Mouse (Mus musculus) myocyte (in vitro differentiated cells): ENCODE data around the gene Large2. TPM values are rescaled to one million over a fixed set of nuclear protein-coding genes. Genes with fewer than 3 reads are reported as not detected.

Experiments used
- H3K27me3 ChIP-seq: one replicate; pipeline ENCODE4 v1.6.1; 2011; ENCODE audit not compliant: control insufficient read depth, insufficient read depth, insufficient read length
- H3K36me3 ChIP-seq: one replicate; pipeline ENCODE4 v1.6.1; 2011; ENCODE audit not compliant: control insufficient read depth, insufficient read depth
- H3K4me2 ChIP-seq: one replicate; pipeline ENCODE4 v1.6.1; 2011; ENCODE audit warnings: low read depth, control low read depth
- H3K4me3 ChIP-seq: one replicate; pipeline ENCODE4 v1.5.1; 2011; ENCODE audit warnings: mild to moderate bottlenecking, control low read depth, moderate library complexity
- H3K79me2 ChIP-seq: one replicate; pipeline ENCODE4 v1.6.1; 2011; ENCODE audit not compliant: control insufficient read depth, insufficient read depth
- H3ac ChIP-seq: one replicate; pipeline ENCODE4 v1.6.1; 2011; ENCODE audit not compliant: control insufficient read depth, insufficient read length
- CEBPB ChIP-seq: IDR thresholded peaks from 2 replicates; pipeline ENCODE4 v1.6.1; 2011; ENCODE audit warnings: mild to moderate bottlenecking, moderate library complexity; ENCODE audit not compliant: poor library complexity, insufficient read depth, severe bottlenecking
- E2F4 ChIP-seq: IDR thresholded peaks from one replicate; pipeline ENCODE4 v1.6.1; 2011; ENCODE audit warnings: mild to moderate bottlenecking, control low read depth, moderate library complexity; ENCODE audit not compliant: insufficient read depth
- MAX ChIP-seq: IDR thresholded peaks from one replicate; pipeline ENCODE4 v1.6.1; 2011; ENCODE audit warnings: low read depth, mild to moderate bottlenecking, control low read depth
- MYOD1 ChIP-seq, 3 experiments: IDR thresholded peaks; one replicate each; pipeline ENCODE4 v1.6.1; 2011; ENCODE audit warnings: control low read depth in 2 of 3, low read depth in 2 of 3, mild to moderate bottlenecking in 2 of 3, moderate library complexity in 1 of 3; ENCODE audit not compliant: insufficient read length in 2 of 3, control insufficient read depth in 1 of 3
- MYOG ChIP-seq, 3 experiments: IDR thresholded peaks; one replicate each; pipeline ENCODE4 v1.6.1; 2011; ENCODE audit warnings: control low read depth in 2 of 3, low read depth in 2 of 3, mild to moderate bottlenecking in 2 of 3; ENCODE audit not compliant: insufficient read length in 2 of 3, control insufficient read depth in 1 of 3, insufficient read depth in 1 of 3
- POLR2A ChIP-seq: IDR thresholded peaks from one replicate; pipeline ENCODE4 v1.6.1; 2011; ENCODE audit warnings: low read depth, mild to moderate bottlenecking, control low read depth, moderate library complexity; ENCODE audit not compliant: insufficient read length
- POLR2AphosphoS2 ChIP-seq: IDR thresholded peaks from one replicate; pipeline ENCODE4 v1.6.1; 2011; ENCODE audit warnings: low read depth, control low read depth; ENCODE audit not compliant: insufficient read length
- REST ChIP-seq: IDR thresholded peaks from one replicate; pipeline ENCODE4 v1.6.1; 2011; ENCODE audit warnings: mild to moderate bottlenecking, control low read depth, moderate library complexity; ENCODE audit not compliant: insufficient read depth, insufficient read length
- SRF ChIP-seq: IDR thresholded peaks from one replicate; pipeline ENCODE4 v1.6.1; 2011; ENCODE audit warnings: low read depth; ENCODE audit not compliant: control insufficient read depth, insufficient read length
- TCF12 ChIP-seq: IDR thresholded peaks from one replicate; pipeline ENCODE4 v1.6.1; 2011; ENCODE audit warnings: mild to moderate bottlenecking, control low read depth; ENCODE audit not compliant: poor library complexity, insufficient read depth, severe bottlenecking
- TCF3 ChIP-seq: IDR thresholded peaks from one replicate; pipeline ENCODE4 v1.6.1; 2011; ENCODE audit warnings: low read depth, control low read depth; ENCODE audit not compliant: insufficient read length
- USF1 ChIP-seq: IDR thresholded peaks from one replicate; pipeline ENCODE4 v1.6.1; 2011; ENCODE audit warnings: low read depth, mild to moderate bottlenecking, control low read depth, moderate library complexity
- polyA plus RNA-seq: library from polyadenylated mRNA; unstranded; fragments of >200 nt; fragmentation: generic; extraction: Trizol; gene quantifications from one replicate; pipeline ENCODE4 v1.2.1, GENCODE M21; 2012; ENCODE audit warnings: missing spikeins

The Large2 gene
- polyA plus RNA-seq, 1 experiment: 0.11 TPM

GRCm38 (mm10) chr2:92376300-92376699, 1.6 kb upstream of the Large2 start:
- peak overlapping the region; percentile 91 for H3K4me2 ChIP-seq
- TF ChIP-seq TCF12 (no peak), CEBPB (no peak), REST (no peak), MYOG (IDR thresholded peaks at IDR 0.05; ENCODE audit: control insufficient read depth in 1 of 3, insufficient read depth in 1 of 3, insufficient read length in 2 of 3, low read depth in 2 of 3) (no peak), E2F4 (no peak), USF1 (no peak), TCF3 (no peak), MAX (no peak), POLR2A (no peak), SRF (no peak), MYOD1 (IDR thresholded peaks at IDR 0.05; ENCODE audit: control insufficient read depth in 1 of 3, insufficient read length in 2 of 3, low read depth in 2 of 3) (no peak), POLR2AphosphoS2 (no peak)
- peak overlapping the region; percentile 79 for H3K4me3 ChIP-seq
- peaks cover 10% of the 10 kb centered on the region for H3K36me3 ChIP-seq
- peaks cover 10% of the 10 kb centered on the region for H3K79me2 ChIP-seq
- H3K27me3 ChIP-seq: peaks cover 3% of the 10 kb centered on the region
- peak overlapping the region; percentile 34 for H3ac ChIP-seq

- Histone ChIP-seq H3K4me2 (peak overlapping the region; percentile 91), H3K36me3 (peaks cover 10% of the 10 kb centered on the region), H3ac (peak overlapping the region; percentile 34), H3K79me2 (peaks cover 10% of the 10 kb centered on the region), H3K4me3 (peak overlapping the region; percentile 79), H3K27me3 (peaks cover 6% of the 10 kb centered on the region)
- TF ChIP-seq USF1: no peak
- TF ChIP-seq POLR2AphosphoS2: no peak
- TF ChIP-seq MYOG (IDR thresholded peaks at IDR 0.05; ENCODE audit: control insufficient read depth in 1 of 3, insufficient read depth in 1 of 3, insufficient read length in 2 of 3, low read depth in 2 of 3): no peak
- TF ChIP-seq POLR2A: no peak
- no peak for TF ChIP-seq TCF12
- no peak for TF ChIP-seq TCF3
- no peak for TF ChIP-seq MAX
- no peak for TF ChIP-seq CEBPB
- no peak for TF ChIP-seq REST
- TF ChIP-seq MYOD1 (IDR thresholded peaks at IDR 0.05; ENCODE audit: control insufficient read depth in 1 of 3, insufficient read length in 2 of 3, low read depth in 2 of 3): no peak
- TF ChIP-seq SRF: no peak
- TF ChIP-seq E2F4: no peak
Measured at GRCm38 (mm10) chr2:92375788-92376187, 1.1 kb upstream of the Large2 start.

- H3K27me3 ChIP-seq: peaks cover 6% of the 10 kb centered on the region
- peaks cover 10% of the 10 kb centered on the region for H3K79me2 ChIP-seq
- peaks cover 10% of the 10 kb centered on the region for H3K36me3 ChIP-seq
- peak in 1 of 3 experiments; percentile 18 for TF ChIP-seq MYOG (IDR thresholded peaks at IDR 0.05; ENCODE audit: control insufficient read depth in 1 of 3, insufficient read depth in 1 of 3, insufficient read length in 2 of 3, low read depth in 2 of 3)
- TF ChIP-seq POLR2A: peak; percentile 97
- TF ChIP-seq SRF: no peak
- TF ChIP-seq POLR2AphosphoS2: peak; percentile 95
- TF ChIP-seq CEBPB: peak; percentile 94
- no peak for TF ChIP-seq E2F4
- TF ChIP-seq MYOD1 (IDR thresholded peaks at IDR 0.05; ENCODE audit: control insufficient read depth in 1 of 3, insufficient read length in 2 of 3, low read depth in 2 of 3): peak in 1 of 3 experiments; percentile 10
- no peak for TF ChIP-seq TCF3
- TF ChIP-seq REST: no peak
- no peak for TF ChIP-seq USF1
- no peak for TF ChIP-seq MAX
- no peak for TF ChIP-seq TCF12
- peak overlapping the region; percentile 34 for H3ac ChIP-seq
- H3K4me3 ChIP-seq: peak overlapping the region; percentile 79
- peak overlapping the region; percentile 91 for H3K4me2 ChIP-seq
Measured at GRCm38 (mm10) chr2:92375099-92375623, 492 bp upstream of the Large2 start.

- no peak for TF ChIP-seq MYOG (IDR thresholded peaks at IDR 0.05; ENCODE audit: control insufficient read depth in 1 of 3, insufficient read depth in 1 of 3, insufficient read length in 2 of 3, low read depth in 2 of 3)
- no peak for TF ChIP-seq MAX
- no peak for TF ChIP-seq POLR2AphosphoS2
- no peak for TF ChIP-seq POLR2A
- peaks cover 10% of the 10 kb centered on the region for H3K79me2 ChIP-seq
- no peak overlapping the region for H3ac ChIP-seq
- H3K27me3 ChIP-seq: peaks cover 6% of the 10 kb centered on the region
- no peak overlapping the region for H3K4me2 ChIP-seq
- H3K4me3 ChIP-seq: no peak overlapping the region
- H3K36me3 ChIP-seq: peaks cover 3% of the 10 kb centered on the region
Measured at GRCm38 (mm10) chr2:92373437-92373813, 1.2 kb downstream of the Large2 start.
